Mouse (Mus musculus) kidney, adult 8-10 months (tissue): ENCODE data around the gene Cul4a.
A peak's percentile ranks its signal among the peaks of the same experiment; 100 is the strongest.

Experiments used
- DNase-seq, 2 experiments: peaks; one replicate each; pipeline ENCODE4 v3.0.0; 2022

Cul4a gene

GRCm38 (mm10) chr8:13139641-13140182 is 34.3 kb downstream of the Cul4a start:
- no peak for DNase-seq

- no peak for DNase-seq
Measured at GRCm38 (mm10) chr8:13141681-13142080, 36.3 kb downstream of the Cul4a start.

- no peak for DNase-seq
Measured at GRCm38 (mm10) chr8:13148476-13148875, 43.1 kb downstream of the Cul4a start.

- no peak for DNase-seq
Measured at GRCm38 (mm10) chr8:13149287-13149686, 43.9 kb downstream of the Cul4a start.

GRCm38 (mm10) chr8:13149866-13150265 is 44.4 kb downstream of the Cul4a start:
- DNase-seq = no peak

- DNase-seq = no peak
Measured at GRCm38 (mm10) chr8:13150929-13151328, 45.5 kb downstream of the Cul4a start.

GRCm38 (mm10) chr8:13154099-13154498 is 48.7 kb downstream of the Cul4a start:
- DNase-seq = no peak

GRCm38 (mm10) chr8:13155358-13155757 is 49.9 kb downstream of the Cul4a start:
- DNase-seq = no peak

GRCm38 (mm10) chr8:13156327-13157097 is 51.1 kb downstream of the Cul4a start:
- no peak for DNase-seq

GRCm38 (mm10) chr8:13158718-13159376 is 53.4 kb downstream of the Cul4a start, which contains the start of gene Lamp1:
Gene Lamp1 (plus strand): TSS chr8:13159161.
- peak; percentile 99 to 100 for DNase-seq

- peak in 1 of 2 experiments; percentile 23 for DNase-seq
Measured at GRCm38 (mm10) chr8:13159377-13159881, 54.0 kb downstream of the Cul4a start.

GRCm38 (mm10) chr8:13160691-13161090 is 55.3 kb downstream of the Cul4a start:
- DNase-seq = no peak

GRCm38 (mm10) chr8:13162098-13162497 is 56.7 kb downstream of the Cul4a start:
- peak; percentile 27 to 32 for DNase-seq

GRCm38 (mm10) chr8:13163563-13163962 is 58.1 kb downstream of the Cul4a start:
- no peak for DNase-seq

GRCm38 (mm10) chr8:13164361-13164760 is 58.9 kb downstream of the Cul4a start:
- DNase-seq = no peak

- no peak for DNase-seq
Measured at GRCm38 (mm10) chr8:13170510-13170909, 65.1 kb downstream of the Cul4a start.

GRCm38 (mm10) chr8:13174305-13174704 is 68.9 kb downstream of the Cul4a start:
- DNase-seq = peak in 1 of 2 experiments; percentile 40

- DNase-seq = peak in 1 of 2 experiments; percentile 48
Measured at GRCm38 (mm10) chr8:13174811-13175210, 69.4 kb downstream of the Cul4a start.

- DNase-seq = peak in 1 of 2 experiments; percentile 42
Measured at GRCm38 (mm10) chr8:13175650-13176049, 70.2 kb downstream of the Cul4a start.

GRCm38 (mm10) chr8:13177173-13177852 is 71.9 kb downstream of the Cul4a start:
- DNase-seq = no peak

- no peak for DNase-seq
Measured at GRCm38 (mm10) chr8:13178137-13178536, 72.7 kb downstream of the Cul4a start.

GRCm38 (mm10) chr8:13179482-13179881 is 74.1 kb downstream of the Cul4a start:
- no peak for DNase-seq

GRCm38 (mm10) chr8:13179948-13180347 is 74.5 kb downstream of the Cul4a start:
- no peak for DNase-seq
